Mouse (Mus musculus) heart, postnatal 25 days (tissue): ENCODE measurements around the gene Exo5. TPM values are rescaled to one million over a fixed set of nuclear protein-coding genes. Genes with fewer than 3 reads are reported as not detected.

ENCODE experiments used
- DNase-seq: peaks from one replicate; pipeline ENCODE4 v3.0.0; 2022; ENCODE audit warnings: low spot score
- intact Hi-C: fragments of 180-260 bp; cut with DNase I; formaldehyde crosslinking; loops from one replicate; pipeline ENCODE4 v1.15.1; 2025
- microRNA-seq: library from miRNA; unstranded; fragments of <30 nt; microRNA quantifications from one replicate; pipeline ENCODE4 v1.2.0, GENCODE M21; 2022
- total RNA-seq, 2 experiments: library from RNA; stranded (reverse); gene quantifications; 2 replicates each; pipeline ENCODE4 v1.2.3; 2021

Gene Exo5
- total RNA-seq, 2 experiments from 2014 or later = 3.9 to 4.4 TPM

- DNase-seq = no peak
- intact Hi-C loops = no loop called here
Measured at GRCm38 (mm10) chr4:120879386-120879785, 45.4 kb downstream of the Exo5 start.

DNA sequence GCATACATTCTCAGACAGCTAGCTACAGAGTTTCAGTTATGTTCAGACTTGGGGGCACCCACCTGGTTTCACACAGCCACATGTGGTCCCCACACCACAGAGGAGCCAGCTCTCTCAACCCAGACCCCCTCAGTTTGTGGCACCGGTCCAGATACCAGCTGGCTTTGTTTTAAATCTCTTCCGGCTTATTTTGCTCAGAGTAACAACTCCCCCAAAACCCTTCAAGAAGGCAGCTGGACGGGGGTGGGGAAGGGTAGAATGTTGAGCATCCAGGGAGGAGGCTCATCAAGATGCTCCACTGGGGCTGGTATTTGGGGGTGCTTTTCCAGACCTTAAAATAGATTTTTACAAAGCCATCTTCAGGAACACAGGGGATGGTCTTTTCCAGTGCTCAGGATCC is 46.1 kb downstream of the Exo5 start:
- DNase-seq = no peak
- intact Hi-C loops = no loop called here

- no peak for DNase-seq
- intact Hi-C loops = no loop called here
Measured at GRCm38 (mm10) chr4:120875961-120876360, 48.9 kb downstream of the Exo5 start.

Small RNAs within 50 kb of the gene (microRNA-seq; reads per million reads assigned to microRNA genes)
- 0.83 reads per million for gene Mir7015

Other genes starting within 250 kb of the Exo5 start
- gene Kcnq4, start 176.4 kb downstream of the Exo5 start, total RNA-seq = 1 to 10 TPM; 1.8 to 2.2 TPM
- gene Nfyc, start 93.4 kb downstream of the Exo5 start, total RNA-seq = 10 to 100 TPM; 58.6 to 62.3 TPM
- under 1 TPM in 1 of 2 experiments, not detected in 1; 0.05 TPM for gene Rims3, start 70.2 kb downstream of the Exo5 start, total RNA-seq
- gene Zfp69, start 26.7 kb upstream of the Exo5 start, total RNA-seq = 1 to 10 TPM in 1 of 2 experiments, under 1 TPM in 1; 0.95 to 1.2 TPM
- gene Smap2, start 92.2 kb upstream of the Exo5 start, total RNA-seq = 10 to 100 TPM; 42.2 to 42.4 TPM
- gene Col9a2, start 114.4 kb upstream of the Exo5 start, total RNA-seq = not detected
- 10 to 100 TPM; 20.1 to 23.4 TPM for gene Zmpste24, start 173.2 kb upstream of the Exo5 start, total RNA-seq
- not detected for gene Tmco2, start 184.2 kb upstream of the Exo5 start, total RNA-seq